Mouse (Mus musculus) megakaryocyte, adult 5-6 weeks (primary cell): ENCODE results near the gene Pcyt1b. TPM values are rescaled to one million over a fixed set of nuclear protein-coding genes. Genes with fewer than 3 reads are reported as not detected.

Source experiments
- ATAC-seq: 2 replicates; pipeline ENCODE4 v1.8.0; 2016; ENCODE audit warnings: mild to moderate bottlenecking, inconsistent platforms; ENCODE audit not compliant: poor library complexity, severe bottlenecking
- total RNA-seq, 2 experiments: library from RNA; stranded (forward) in 1 of 2; stranded (reverse) in 1 of 2; fragments of 153-499, 151-499 nt in 1 of 2; fragments of 221-1000, 200-1000 nt in 1 of 2; gene quantifications; 2 replicates each; pipeline versions ENCODE4 v1.2.3 to v1.2.4; 2015 to 2017

Gene Pcyt1b
- total RNA-seq, 2 experiments from 2014 or later, result 0.13 to 0.51 TPM

GRCm38 (mm10) chrX:93732407-93732806 lies 77.7 kb downstream of the Pcyt1b start:
- no peak for ATAC-seq

- no peak for ATAC-seq
Measured at GRCm38 (mm10) chrX:93732975-93733748, 78.5 kb downstream of the Pcyt1b start.

GRCm38 (mm10) chrX:93749165-93749564 lies 94.5 kb downstream of the Pcyt1b start:
- ATAC-seq, result no peak

GRCm38 (mm10) chrX:93750566-93750965 lies 95.9 kb downstream of the Pcyt1b start:
- ATAC-seq, result no peak

GRCm38 (mm10) chrX:93755210-93755842 lies 100.7 kb downstream of the Pcyt1b start:
- ATAC-seq, result no peak

- peak; percentile 47; the same call in 1 of the 2 replicates for ATAC-seq
Measured at GRCm38 (mm10) chrX:93756867-93757455, 102.3 kb downstream of the Pcyt1b start.

- no peak for ATAC-seq
Measured at GRCm38 (mm10) chrX:93760770-93761169, 106.1 kb downstream of the Pcyt1b start.

GRCm38 (mm10) chrX:93789562-93789961 lies 134.9 kb downstream of the Pcyt1b start:
- ATAC-seq, result no peak

GRCm38 (mm10) chrX:93793168-93793567 lies 138.5 kb downstream of the Pcyt1b start:
- ATAC-seq, result peak; percentile 76

Other genes starting within 250 kb of the Pcyt1b start
- 33.6 and 36.6 TPM in 2 replicates for gene Pola1, start 22.7 kb upstream of the Pcyt1b start, total RNA-seq (2015)
- 72.6 and 73.1 TPM in 2 replicates for gene Pola1, start 22.7 kb upstream of the Pcyt1b start, total RNA-seq (2017)
- 37.1 and 54.2 TPM in 2 replicates for gene Pdk3, start 177.3 kb downstream of the Pcyt1b start, total RNA-seq (2015)
- 33.7 and 33.8 TPM in 2 replicates for gene Pdk3, start 177.3 kb downstream of the Pcyt1b start, total RNA-seq (2017)